Mouse (Mus musculus) c-Kit-negative CD71-positive TER-119-positive erythroid progenitor cells, embryonic 14.5 days (primary cell): Measurements from ENCODE around the gene BC107364.
A peak's percentile ranks its signal among the peaks of the same experiment; 100 is the strongest.
"Not testable (repeated sequence)": the region's sequence is repeated elsewhere in the genome, so short reads cannot be mapped to it uniquely, and the experiment has no call there.

Experiments used
- DNase-seq: peaks from one replicate; pipeline ENCODE4 v3.0.0-alpha.2; 2013; ENCODE audit warnings: low read depth, low spot score

BC107364 gene

DNA sequence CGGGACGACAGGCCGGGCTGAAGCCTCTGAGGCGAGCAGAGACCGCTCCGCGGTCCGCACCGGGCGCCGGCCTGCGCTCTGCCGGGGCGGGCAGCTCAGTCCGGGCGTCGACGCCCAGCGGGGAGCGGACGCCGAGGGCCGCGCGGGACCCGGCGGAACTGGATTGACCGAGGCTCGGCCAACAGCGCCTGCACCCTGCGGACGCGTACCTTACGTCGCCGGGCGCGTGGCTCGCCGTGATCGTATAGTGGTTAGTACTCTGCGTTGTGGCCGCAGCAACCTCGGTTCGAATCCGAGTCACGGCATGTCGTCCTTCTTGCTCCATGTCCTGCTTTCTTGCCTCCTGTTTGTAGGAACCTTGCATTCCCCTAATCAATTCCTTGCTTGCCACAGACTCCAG is at the start of gene BC107364:
TSS of gene BC107364 (minus strand) at position 45 of the 400 bp plus-strand sequence.
- DNase-seq: not testable (repeated sequence)

- DNase-seq: peak; percentile 85
These were observed 49.4 kb upstream of the BC107364 start for GRCm38 (mm10) chr3:96501391-96502115.

DNA sequence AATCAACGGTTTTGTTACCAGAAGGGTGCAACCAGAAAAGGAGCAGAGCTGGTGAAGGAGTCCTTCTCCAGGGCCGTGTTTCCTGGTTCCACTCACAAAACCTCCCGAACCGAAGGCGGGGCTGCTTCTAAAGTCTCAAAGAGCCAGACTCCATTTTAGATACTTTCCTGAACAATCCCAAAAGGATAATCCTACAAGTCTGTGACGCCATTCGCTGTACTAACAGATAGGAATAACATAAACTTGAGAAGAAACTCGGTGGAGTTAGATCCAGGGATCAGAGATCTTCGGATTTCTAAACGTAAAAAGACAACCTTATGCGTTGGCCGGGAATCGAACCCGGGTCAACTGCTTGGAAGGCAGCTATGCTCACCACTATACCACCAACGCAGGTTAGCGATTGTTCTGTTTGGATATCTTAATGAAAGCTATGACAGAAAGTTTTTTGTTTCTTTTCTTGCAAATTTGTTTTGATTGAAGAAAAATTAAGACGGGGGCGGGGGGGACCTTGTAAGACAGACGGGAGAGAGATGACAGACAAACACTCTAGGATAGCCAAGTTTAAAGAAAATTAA is 48.7 kb upstream of the BC107364 start:
- DNase-seq: peak; percentile 79

GRCm38 (mm10) chr3:96500289-96500621 is 48.1 kb upstream of the BC107364 start:
- peak; percentile 85 for DNase-seq

DNA sequence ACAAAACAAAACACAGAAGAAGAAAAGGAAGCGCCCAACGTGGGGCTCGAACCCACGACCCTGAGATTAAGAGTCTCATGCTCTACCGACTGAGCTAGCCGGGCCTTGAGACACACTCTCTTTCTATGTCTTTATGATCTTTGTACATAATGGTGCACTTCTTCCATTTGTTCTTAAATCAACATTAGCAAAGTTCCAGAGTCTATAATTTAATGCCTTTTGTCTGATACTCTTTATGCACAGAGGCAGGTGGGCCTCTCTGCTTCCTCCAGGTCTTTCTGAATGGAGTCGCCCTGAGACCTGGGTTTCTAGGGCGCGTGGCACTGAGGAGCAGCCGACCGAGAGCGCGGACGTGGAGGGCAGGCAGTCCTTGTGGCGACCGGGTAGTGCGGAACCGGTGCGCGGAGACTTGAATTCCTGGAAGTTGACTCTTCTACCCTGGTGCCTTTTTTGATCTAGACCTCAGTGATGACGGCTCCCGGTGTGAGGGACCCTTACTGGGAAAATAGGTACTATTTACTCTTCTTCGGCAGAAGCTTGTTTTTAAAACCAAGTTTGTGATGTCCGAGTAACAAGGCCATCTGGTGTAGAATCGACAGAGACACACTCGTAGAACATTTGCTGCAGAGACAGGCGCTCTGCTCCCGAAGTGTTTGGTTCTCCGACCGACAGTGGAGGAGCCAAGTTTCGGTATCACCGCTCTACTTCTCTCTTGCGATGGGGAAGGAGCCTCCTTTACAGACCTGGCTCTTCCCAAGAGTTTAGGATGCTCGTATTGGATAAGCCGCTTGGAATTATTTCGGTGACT is 47.6 kb upstream of the BC107364 start:
- DNase-seq: peak; percentile 77

DNA sequence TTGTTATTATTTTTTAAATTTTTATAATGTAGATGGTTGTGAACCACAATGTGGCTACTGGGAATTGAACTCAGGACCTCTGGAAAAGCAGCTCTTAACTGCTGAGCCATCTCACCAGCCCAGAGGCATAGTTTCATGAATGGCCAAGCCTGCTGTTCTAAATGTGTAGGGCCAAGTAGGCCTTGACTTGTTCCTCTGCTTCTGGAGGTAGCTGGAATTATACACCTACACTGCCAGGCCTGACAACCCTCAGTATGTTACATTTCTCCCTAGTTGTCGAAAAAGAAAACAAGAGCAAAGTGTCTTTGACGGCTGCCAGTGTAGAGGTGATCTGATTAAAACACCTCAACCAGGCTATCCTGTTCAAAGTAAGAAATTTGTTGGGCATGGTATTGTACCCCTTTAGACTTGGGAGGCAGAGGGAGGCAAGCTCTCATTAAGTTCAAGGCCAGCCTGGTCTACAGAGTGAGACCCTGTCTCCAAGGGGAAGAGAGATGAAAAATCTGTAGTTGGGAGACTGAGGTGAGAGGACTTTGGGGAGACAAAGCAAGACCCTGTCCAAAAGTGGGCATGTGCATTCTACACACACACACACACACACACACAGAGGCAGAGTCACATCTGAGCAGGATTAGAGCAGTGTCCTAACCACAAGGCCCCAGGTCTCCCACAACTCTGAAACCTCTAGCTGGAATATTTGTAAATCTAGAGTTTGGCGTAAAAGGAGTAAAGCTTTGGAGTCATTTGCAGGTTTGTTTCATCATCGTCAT is 46.6 kb upstream of the BC107364 start:
- DNase-seq: no peak

GRCm38 (mm10) chr3:96497451-96498028 is 45.4 kb upstream of the BC107364 start:
- peak; percentile 61 for DNase-seq

DNA sequence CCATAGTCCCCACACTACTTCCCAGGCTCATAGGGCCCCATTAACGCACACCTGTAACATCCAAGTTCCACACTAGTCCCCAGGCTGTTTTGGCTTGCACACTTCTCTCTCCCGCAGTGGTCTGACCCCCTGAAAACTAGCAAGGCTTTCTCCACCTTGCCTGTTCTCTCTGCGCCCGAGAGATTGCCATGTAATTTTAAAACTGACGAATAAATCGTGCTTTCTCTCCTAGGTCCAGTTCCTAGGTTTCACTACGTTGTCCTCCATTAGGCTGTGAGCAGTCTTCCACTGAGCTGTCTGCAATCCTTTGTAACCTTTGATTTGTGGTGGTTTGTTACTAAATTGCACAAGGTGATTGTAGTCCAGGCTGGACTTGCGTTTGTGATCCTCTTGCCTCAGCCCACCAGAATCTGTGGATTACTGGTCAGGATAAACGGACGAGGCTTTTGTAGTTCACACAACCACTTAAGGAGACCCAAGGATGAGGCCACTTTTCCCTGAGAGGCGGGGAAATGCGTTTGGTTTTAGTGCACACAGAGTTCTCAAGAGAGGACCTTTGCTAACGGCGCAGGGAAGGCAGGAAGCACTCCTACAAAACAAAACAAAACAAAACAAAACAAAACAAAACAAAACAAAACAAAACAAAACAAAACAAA is 44.6 kb upstream of the BC107364 start:
- DNase-seq: not testable (repeated sequence)

DNA sequence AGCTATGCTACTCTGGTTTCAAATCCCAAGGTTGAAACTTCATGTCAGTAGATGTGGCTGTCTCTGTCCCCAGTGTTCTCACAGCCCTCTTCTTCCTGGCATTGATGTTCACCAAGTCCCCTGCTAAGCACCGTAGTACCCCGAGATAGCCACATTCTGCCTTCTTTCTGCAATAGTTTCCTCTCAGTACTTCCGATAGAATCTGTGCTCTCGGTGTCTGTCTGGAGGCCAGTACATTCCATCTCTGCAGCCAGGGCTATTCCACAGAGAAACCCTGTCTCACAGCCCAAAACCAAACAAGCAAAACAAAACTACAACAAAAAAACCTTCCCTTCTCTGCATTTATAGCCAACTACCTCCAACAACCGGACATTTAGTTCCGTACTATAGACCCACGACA is 44.1 kb upstream of the BC107364 start:
- no peak for DNase-seq

- DNase-seq: no peak
These were observed 43.5 kb upstream of the BC107364 start for GRCm38 (mm10) chr3:96495490-96496210.

GRCm38 (mm10) chr3:96494912-96495311 is 42.8 kb upstream of the BC107364 start:
- no peak for DNase-seq

GRCm38 (mm10) chr3:96494456-96494855 is 42.4 kb upstream of the BC107364 start:
- not testable (repeated sequence) for DNase-seq

DNA sequence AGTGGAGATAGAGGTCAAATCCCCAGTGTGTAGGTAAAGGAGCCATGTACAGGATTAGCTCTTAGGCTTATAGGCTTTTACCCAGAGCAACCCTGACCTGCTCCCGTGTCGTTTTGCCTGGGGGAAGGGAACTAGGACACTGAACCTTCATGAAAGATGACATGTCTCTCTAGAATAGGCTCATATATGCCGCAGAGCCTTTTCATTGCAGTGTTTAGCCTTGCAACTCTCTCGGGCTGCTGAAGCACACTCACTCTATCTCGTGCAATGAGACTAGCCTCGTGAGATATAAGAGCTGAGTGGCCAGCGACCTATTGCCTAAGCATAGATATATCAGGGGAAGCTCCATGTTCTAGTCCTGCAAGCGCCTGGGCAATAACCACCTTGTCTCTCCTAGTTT is 37.5 kb upstream of the BC107364 start:
- DNase-seq: not testable (repeated sequence)

DNA sequence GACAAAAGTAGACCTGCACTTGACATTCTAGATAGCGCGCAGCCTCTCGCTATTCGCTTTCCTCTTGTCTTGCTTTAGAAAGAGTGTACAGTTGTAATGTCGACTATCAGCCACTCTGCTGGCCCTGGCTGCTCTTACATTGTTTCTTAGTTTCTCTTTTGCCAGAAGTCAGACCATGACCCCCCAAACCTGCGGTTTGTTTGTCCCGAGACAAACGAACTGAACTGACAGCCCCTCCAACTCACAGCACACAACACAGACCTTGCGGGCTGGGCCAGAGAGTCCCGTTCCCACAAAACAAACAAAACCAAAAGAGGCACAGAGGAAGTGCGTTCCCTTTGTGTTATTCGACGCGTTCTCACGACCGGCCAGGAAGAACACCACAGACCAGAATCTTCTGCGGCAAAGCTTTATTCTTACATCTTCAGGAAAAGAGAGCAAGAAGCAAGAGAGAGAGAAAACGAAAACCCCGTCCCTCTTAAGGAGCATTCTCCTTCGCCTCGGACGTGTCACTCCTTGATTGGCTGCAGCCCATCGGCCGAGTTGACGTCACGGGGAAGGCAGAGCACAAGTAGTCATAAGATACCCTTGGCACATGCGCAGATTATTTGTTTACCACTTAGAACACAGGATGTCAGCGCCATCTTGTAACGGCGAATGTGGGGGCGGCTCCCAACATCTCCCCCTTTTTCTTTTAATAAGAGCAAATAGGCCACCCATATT is 37.0 kb upstream of the BC107364 start:
- DNase-seq: not testable (repeated sequence)

GRCm38 (mm10) chr3:96488290-96488906 is 36.3 kb upstream of the BC107364 start:
- not testable (repeated sequence) for DNase-seq

DNA sequence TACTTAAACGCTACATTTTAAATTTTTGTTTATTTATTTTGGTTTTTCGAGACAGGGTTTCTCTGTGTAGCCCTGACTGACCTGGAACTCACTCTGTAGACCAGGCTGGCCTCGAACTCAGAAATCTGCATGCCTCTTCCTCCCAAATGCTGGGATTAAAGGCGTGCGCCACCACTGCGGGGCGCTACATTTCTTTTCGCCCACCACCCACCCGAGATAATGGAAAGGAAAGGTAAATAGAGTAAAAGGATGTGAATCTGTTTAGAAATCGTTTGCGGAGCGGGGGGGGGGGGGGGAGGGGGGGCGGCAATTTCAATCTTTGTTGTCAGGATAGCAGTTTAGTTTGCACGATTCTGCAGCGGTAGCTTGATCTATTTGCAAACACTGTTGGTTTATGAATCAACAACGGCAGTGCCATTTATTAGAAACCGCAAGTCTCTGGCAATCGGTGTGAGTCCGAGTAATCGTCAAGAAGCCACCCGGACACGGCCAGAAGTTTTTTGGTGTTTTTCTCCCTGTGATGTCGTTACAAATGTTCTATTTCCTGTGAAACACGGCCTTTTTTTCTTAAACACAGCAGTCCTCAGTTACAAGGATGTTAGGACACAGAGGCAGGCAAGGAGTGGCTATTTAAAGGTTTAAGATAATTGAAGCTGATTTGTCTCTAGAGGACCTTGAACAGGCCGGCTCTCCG is 35.6 kb upstream of the BC107364 start:
- DNase-seq: no peak

DNA sequence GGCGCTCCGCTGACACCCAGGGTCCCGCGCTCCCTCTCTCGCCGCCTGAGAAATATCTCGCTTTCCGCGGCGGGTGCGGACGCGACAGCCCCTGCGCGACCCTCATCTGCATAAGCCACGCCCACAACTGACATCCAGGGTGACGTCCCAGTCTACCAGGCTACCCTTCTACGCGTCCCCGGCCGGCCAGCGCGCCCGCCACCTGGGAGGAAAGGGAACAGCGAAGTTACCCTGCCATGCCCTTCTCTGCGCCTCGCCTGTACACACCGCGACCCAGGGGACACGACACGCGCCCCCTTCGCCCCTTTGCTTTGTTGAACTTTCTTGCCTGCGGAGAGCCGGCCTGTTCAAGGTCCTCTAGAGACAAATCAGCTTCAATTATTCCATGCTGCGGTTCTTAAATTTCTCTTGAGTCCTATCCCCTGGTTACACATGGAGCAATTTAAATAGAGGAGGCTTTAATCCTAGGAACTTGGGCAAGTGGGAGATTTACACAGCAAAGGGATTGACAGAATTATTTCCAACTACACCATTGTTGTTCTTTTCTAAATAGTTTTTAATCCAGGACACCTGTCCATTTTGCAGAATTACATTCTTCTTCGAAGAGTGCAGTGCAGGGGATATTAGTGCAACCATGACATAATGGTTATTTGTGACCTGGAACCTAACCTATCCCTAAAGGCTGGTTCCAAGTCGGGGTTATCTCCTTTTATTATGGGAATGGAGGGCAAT is 34.9 kb upstream of the BC107364 start:
- DNase-seq: not testable (repeated sequence)
